Comparison of ENCODE assay signal across 13 mouse cellular contexts in genomic region chr11:52318445-52318844, GRCm38 (mm10). TPM values are rescaled to one million over a fixed set of nuclear protein-coding genes. Genes with fewer than 3 reads are reported as not detected.
DNase-seq lines count a peak whose midpoint lies in the region; ATAC-seq and TF ChIP-seq lines count a peak whose summit lies in the region.
"Had no signal": no experiment of that assay in that cellular context is flagged by ENCODE, and none has a peak within 500 bp of the region (broad histone marks: within the 10 kb centered on the region; RNA-seq: fewer than 3 reads in every experiment).

No protein-coding gene starts in this region.

- no peak overlapping the region for H3K9ac ChIP-seq in lung, embryonic 14.5 days
- no peak overlapping the region for H3K9ac ChIP-seq in neural tube, embryonic 15.5 days (replicated peaks)
- H3K9ac ChIP-seq: limb, embryonic 13.5 days; midbrain, embryonic 12.5 days had no signal

- 34% methylated on average over 13 of the region's 13 CpGs for WGBS in lung, embryonic 14.5 days
- WGBS in limb, embryonic 10.5 days: 73% methylated on average over 13 of the region's 13 CpGs
- 77% methylated on average over 13 of the region's 13 CpGs for WGBS in neural tube, embryonic 15.5 days

- no peaks in the 10 kb centered on the region for H3K27me3 ChIP-seq in lung, embryonic 14.5 days (ENCODE audit: insufficient read depth, low read length)
- H3K27me3 ChIP-seq in limb, embryonic 10.5 days (ENCODE audit: low read depth, poor library complexity, severe bottlenecking): peaks cover 22% of the 10 kb centered on the region
- peaks cover 2% of the 10 kb centered on the region; the same call in 1 of the 2 replicates for H3K27me3 ChIP-seq in neural tube, embryonic 15.5 days (replicated peaks)

- no peak for TF ChIP-seq CTCF in lung, embryonic 14.5 days (IDR thresholded peaks at IDR 0.05; ENCODE audit: low read depth)

- ATAC-seq in lung, embryonic 14.5 days (ENCODE audit: insufficient read depth): peak; percentile 38; the same call in 1 of the 2 replicates
- peak; percentile 47; the same call in 1 of the 2 replicates for ATAC-seq in monocyte, adult 5-6 weeks (replicated peaks; ENCODE audit: insufficient number of reproducible peaks, low FRiP score, low TSS enrichment, poor library complexity, severe bottlenecking)
- no peak for ATAC-seq in neural tube, embryonic 15.5 days (ENCODE audit: low FRiP score)

- H3K36me3 ChIP-seq in lung, embryonic 14.5 days (ENCODE audit: insufficient read depth): no peaks in the 10 kb centered on the region
- no peaks in the 10 kb centered on the region for H3K36me3 ChIP-seq in limb, embryonic 10.5 days
- no peaks in the 10 kb centered on the region for H3K36me3 ChIP-seq in neural tube, embryonic 15.5 days
- H3K36me3 ChIP-seq: limb, embryonic 13.5 days; midbrain, embryonic 12.5 days had no signal

- H3K27ac ChIP-seq in lung, embryonic 14.5 days (ENCODE audit: low read depth): no peak overlapping the region
- H3K27ac ChIP-seq in limb, embryonic 10.5 days: no peak overlapping the region
- H3K27ac ChIP-seq in neural tube, embryonic 15.5 days (replicated peaks): no peak overlapping the region
- H3K27ac ChIP-seq: gastrocnemius, adult 2 months; limb, embryonic 13.5 days; midbrain, embryonic 12.5 days had no signal

- H3K9me3 ChIP-seq in lung, embryonic 14.5 days (ENCODE audit: low read depth, low read length): no peaks in the 10 kb centered on the region
- H3K9me3 ChIP-seq in limb, embryonic 10.5 days (replicated peaks): no peaks in the 10 kb centered on the region
- no peaks in the 10 kb centered on the region for H3K9me3 ChIP-seq in neural tube, embryonic 15.5 days (replicated peaks)
- H3K9me3 ChIP-seq: limb, embryonic 13.5 days; midbrain, embryonic 12.5 days had no signal

- peak; percentile 14 to 19 for DNase-seq in B cell, adult 2 months
- peak; percentile 79 for DNase-seq in CD8-positive naive resting alpha-beta T cell, adult 2 months (ENCODE audit: low read depth in 2 of 2, low spot score in 2 of 2)
- DNase-seq in lung, embryonic 14.5 days: peak; percentile 61
- DNase-seq in kidney, adult 8-10 months: no peak
- no peak for DNase-seq in limb, embryonic 10.5 days (ENCODE audit: low spot score)
- DNase-seq in urinary bladder, postnatal 36 days (ENCODE audit: low spot score in 2 of 2): no peak
- DNase-seq: gastrocnemius, adult 2 months; kidney, adult 2 months; layer of hippocampus, adult 9-11 months had no signal

- peaks cover 6% of the 10 kb centered on the region; the same call in 1 of the 2 replicates for H3K4me1 ChIP-seq in lung, embryonic 14.5 days (ENCODE audit: insufficient read depth)
- peaks cover 10% of the 10 kb centered on the region for H3K4me1 ChIP-seq in limb, embryonic 10.5 days
- H3K4me1 ChIP-seq in neural tube, embryonic 15.5 days: 0 out of 2 replicates have a peak, but pooled peaks cover 11% of the 10 kb centered on the region
- H3K4me1 ChIP-seq: midbrain, embryonic 12.5 days had no signal

- H3K4me3 ChIP-seq in lung, embryonic 14.5 days (ENCODE audit: low read depth, low read length): no peak overlapping the region
- no peak overlapping the region for H3K4me3 ChIP-seq in limb, embryonic 10.5 days
- H3K4me3 ChIP-seq in neural tube, embryonic 15.5 days (replicated peaks): no peak overlapping the region
- H3K4me3 ChIP-seq: gastrocnemius, adult 2 months; limb, embryonic 13.5 days; midbrain, embryonic 12.5 days had no signal

- peak overlapping the region; percentile 14; the same call in 1 of the 2 replicates for H3K4me2 ChIP-seq in lung, embryonic 14.5 days
- H3K4me2 ChIP-seq in neural tube, embryonic 15.5 days: no peak overlapping the region
- H3K4me2 ChIP-seq: limb, embryonic 13.5 days; midbrain, embryonic 12.5 days had no signal

RNA-seq across cellular contexts. Expression of gene Tcf7, which starts 35.6 kb away (rescaled TPM):
- 64.2 and 68.8 TPM in 2 replicates for polyA plus RNA-seq in lung, embryonic 14.5 days (2014; fragmentation: Nextera tagmentation; extraction: Ambion mirVana)
- total RNA-seq in monocyte, adult 5-6 weeks (2017): 3.4 to 17.2 TPM (median 3.9 TPM) in 3 replicates
- 24.4 and 41.7 TPM in 2 replicates for polyA plus RNA-seq in limb, embryonic 10.5 days (2016; fragmentation: Nextera tagmentation; extraction: Ambion mirVana)
- 5.0 and 50.9 TPM in 2 replicates for polyA plus RNA-seq in neural tube, embryonic 15.5 days (2015; fragmentation: Nextera tagmentation; extraction: Ambion mirVana)

RNA-seq across cellular contexts. Expression of gene Vdac1, which starts 42.2 kb away (rescaled TPM):
- polyA plus RNA-seq in lung, embryonic 14.5 days (2014; fragmentation: Nextera tagmentation; extraction: Ambion mirVana): 219 TPM in 2 replicates
- 58.8 to 66.7 TPM (median 64.5 TPM) in 3 replicates for total RNA-seq in monocyte, adult 5-6 weeks (2017)
- 203 and 211 TPM in 2 replicates for polyA plus RNA-seq in limb, embryonic 10.5 days (2016; fragmentation: Nextera tagmentation; extraction: Ambion mirVana)
- 362 and 402 TPM in 2 replicates for polyA plus RNA-seq in neural tube, embryonic 15.5 days (2015; fragmentation: Nextera tagmentation; extraction: Ambion mirVana)

Comparison
In these comparisons a context has a peak if more than half of its experiments do, and no peak if none do; other contexts are left out.
1. DNase-seq: peak in B cell, adult 2 months (2 of 2), CD8-positive naive resting alpha-beta T cell, adult 2 months (2 of 2) and lung, embryonic 14.5 days (single experiment); none in kidney, adult 8-10 months (0 of 2), limb, embryonic 10.5 days (single experiment) and urinary bladder, postnatal 36 days (0 of 2).